Mouse (Mus musculus) myocyte (in vitro differentiated cells): ENCODE data around the gene Uvrag.

ENCODE experiments used
- CEBPB ChIP-seq: IDR thresholded peaks from 2 replicates; pipeline ENCODE4 v1.6.1; 2011; ENCODE audit warnings: mild to moderate bottlenecking, moderate library complexity; ENCODE audit not compliant: poor library complexity, insufficient read depth, severe bottlenecking
- MAX ChIP-seq: IDR thresholded peaks from one replicate; pipeline ENCODE4 v1.6.1; 2011; ENCODE audit warnings: low read depth, mild to moderate bottlenecking, control low read depth
- MYOD1 ChIP-seq, 3 experiments: IDR thresholded peaks; one replicate each; pipeline ENCODE4 v1.6.1; 2011; ENCODE audit warnings: control low read depth in 2 of 3, low read depth in 2 of 3, mild to moderate bottlenecking in 2 of 3, moderate library complexity in 1 of 3; ENCODE audit not compliant: insufficient read length in 2 of 3, control insufficient read depth in 1 of 3
- MYOG ChIP-seq, 3 experiments: IDR thresholded peaks; one replicate each; pipeline ENCODE4 v1.6.1; 2011; ENCODE audit warnings: control low read depth in 2 of 3, low read depth in 2 of 3, mild to moderate bottlenecking in 2 of 3; ENCODE audit not compliant: insufficient read length in 2 of 3, control insufficient read depth in 1 of 3, insufficient read depth in 1 of 3
- POLR2A ChIP-seq: IDR thresholded peaks from one replicate; pipeline ENCODE4 v1.6.1; 2011; ENCODE audit warnings: low read depth, mild to moderate bottlenecking, control low read depth, moderate library complexity; ENCODE audit not compliant: insufficient read length
- POLR2AphosphoS2 ChIP-seq: IDR thresholded peaks from one replicate; pipeline ENCODE4 v1.6.1; 2011; ENCODE audit warnings: low read depth, control low read depth; ENCODE audit not compliant: insufficient read length
- REST ChIP-seq: IDR thresholded peaks from one replicate; pipeline ENCODE4 v1.6.1; 2011; ENCODE audit warnings: mild to moderate bottlenecking, control low read depth, moderate library complexity; ENCODE audit not compliant: insufficient read depth, insufficient read length
- SRF ChIP-seq: IDR thresholded peaks from one replicate; pipeline ENCODE4 v1.6.1; 2011; ENCODE audit warnings: low read depth; ENCODE audit not compliant: control insufficient read depth, insufficient read length
- TCF12 ChIP-seq: IDR thresholded peaks from one replicate; pipeline ENCODE4 v1.6.1; 2011; ENCODE audit warnings: mild to moderate bottlenecking, control low read depth; ENCODE audit not compliant: poor library complexity, insufficient read depth, severe bottlenecking
- USF1 ChIP-seq: IDR thresholded peaks from one replicate; pipeline ENCODE4 v1.6.1; 2011; ENCODE audit warnings: low read depth, mild to moderate bottlenecking, control low read depth, moderate library complexity

DNA sequence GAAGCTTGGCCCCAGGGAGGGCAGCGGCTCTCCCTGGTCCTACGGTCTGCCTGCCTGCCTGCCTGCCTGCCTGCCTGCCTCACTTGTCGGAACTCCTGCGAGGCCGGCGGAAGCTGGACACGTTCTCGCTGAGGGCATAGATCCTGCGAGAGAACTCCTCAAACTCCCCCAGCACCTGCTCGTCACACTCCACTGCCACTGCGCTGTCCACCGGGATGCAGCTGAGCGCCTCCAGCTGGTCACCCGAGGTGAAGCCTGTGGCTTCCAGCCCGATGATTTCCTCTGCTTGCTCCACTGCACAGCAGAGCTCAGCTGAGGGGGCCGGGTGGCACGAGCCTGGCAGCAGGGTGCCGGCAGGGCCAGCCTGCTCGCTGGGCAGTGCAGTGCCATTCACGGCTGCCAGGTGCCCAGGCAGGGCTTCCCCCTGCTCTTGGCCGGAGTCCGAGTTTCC is 253.1 kb downstream of the Uvrag start:
- TF ChIP-seq POLR2A = no peak
- TF ChIP-seq TCF12 = no peak
- no peak for TF ChIP-seq MYOD1 (IDR thresholded peaks at IDR 0.05; ENCODE audit: control insufficient read depth in 1 of 3, insufficient read length in 2 of 3, low read depth in 2 of 3)
- no peak for TF ChIP-seq MYOG (IDR thresholded peaks at IDR 0.05; ENCODE audit: control insufficient read depth in 1 of 3, insufficient read depth in 1 of 3, insufficient read length in 2 of 3, low read depth in 2 of 3)
- TF ChIP-seq MAX = no peak
- TF ChIP-seq SRF = no peak
- TF ChIP-seq CEBPB = no peak
- no peak for TF ChIP-seq POLR2AphosphoS2
- TF ChIP-seq USF1 = no peak
- no peak for TF ChIP-seq REST
